Mouse (Mus musculus): ENCODE measurements around the gene Nadk. TPM values are rescaled to one million over a fixed set of nuclear protein-coding genes. Genes with fewer than 3 reads are reported as not detected.

The Nadk gene
- total and polyA plus RNA-seq, 3 experiments = 162 to 204 (median 199) TPM

GRCm38 (mm10) chr4:155596606-155597005, 34.4 kb downstream of the Nadk start:
- no peak overlapping the region for H3K4me3 ChIP-seq (replicated peaks in 1 of 3; ENCODE audit: low read depth in 2 of 3, low read length in 2 of 3, poor library complexity in 1 of 3)
- TF ChIP-seq MAFK (IDR thresholded peaks at IDR 0.05; ENCODE audit: insufficient replicate concordance, low read length) (no peak), BHLHE40 (IDR thresholded peaks at IDR 0.05; ENCODE audit: low read depth, low read length) (no peak)
- peaks cover 0 to 6% of the 10 kb centered on the region in 2 experiments for H3K36me3 ChIP-seq (replicated peaks in 1 of 2; ENCODE audit: control insufficient read depth in 1 of 2, insufficient read depth in 1 of 2, low read length in 1 of 2)
- H3K27ac ChIP-seq (ENCODE audit: insufficient read depth, low read depth) = peak overlapping the region; percentile 24; the same call in 1 of the 2 replicates
- dilution Hi-C loops (cut with MboI; ENCODE audit: extremely low pct_ligation_motif_present, extremely low pct_unique_long_range_greater_than_20kb, low sequenced_read_pairs) (no loop called here), in situ Hi-C loops (cut with MboI; ENCODE audit: low pct_ligation_motif_present, low pct_unique_long_range_greater_than_20kb, low sequenced_read_pairs) (no loop called here)
- H3K4me1 ChIP-seq (ENCODE audit: control insufficient read depth in 1 of 2, insufficient read depth in 2 of 2) = peaks cover 6 to 28% of the 10 kb centered on the region in 2 experiments
- no peaks in the 10 kb centered on the region for H3K9me3 ChIP-seq (replicated peaks; ENCODE audit: low read length)
- no peaks in the 10 kb centered on the region for H3K27me3 ChIP-seq (replicated peaks)
- H3K9ac ChIP-seq (ENCODE audit: insufficient read depth, low read depth) = no peak overlapping the region
- H3K79me2 ChIP-seq (replicated peaks; ENCODE audit: control insufficient read depth, extremely low read depth, insufficient read depth, poor library complexity, severe bottlenecking) = no peaks in the 10 kb centered on the region
- DNase-seq (ENCODE audit: extremely low read depth) = no peak
- no peak overlapping the region for H3K4me2 ChIP-seq (ENCODE audit: insufficient read depth, low read depth, poor library complexity, severe bottlenecking)

- H3K4me1 ChIP-seq (ENCODE audit: control insufficient read depth in 1 of 2, insufficient read depth in 2 of 2) = peaks cover 6 to 40% of the 10 kb centered on the region in 2 experiments
- in situ Hi-C loops (cut with MboI; ENCODE audit: low pct_ligation_motif_present, low pct_unique_long_range_greater_than_20kb, low sequenced_read_pairs) = no loop called here
- no peak for DNase-seq (ENCODE audit: extremely low read depth)
These were observed 36.4 kb downstream of the Nadk start for GRCm38 (mm10) chr4:155598536-155598935.

GRCm38 (mm10) chr4:155599901-155600825, 38.0 kb downstream of the Nadk start:
- Histone ChIP-seq H3K9ac (ENCODE audit: insufficient read depth, low read depth) (peak overlapping the region; percentile 86), H3K27me3 (replicated peaks) (no peaks in the 10 kb centered on the region), H3K79me2 (replicated peaks; ENCODE audit: control insufficient read depth, extremely low read depth, insufficient read depth, poor library complexity, severe bottlenecking) (peaks cover 23% of the 10 kb centered on the region), H3K4me2 (ENCODE audit: insufficient read depth, low read depth, poor library complexity, severe bottlenecking) (peak overlapping the region; percentile 77), H3K36me3 (replicated peaks in 1 of 2; ENCODE audit: control insufficient read depth in 1 of 2, insufficient read depth in 1 of 2, low read length in 1 of 2) (peaks cover 3 to 22% of the 10 kb centered on the region in 2 experiments), H3K27ac (ENCODE audit: insufficient read depth, low read depth) (no peak overlapping the region), H3K9me3 (replicated peaks; ENCODE audit: low read length) (no peaks in the 10 kb centered on the region), H3K4me1 (ENCODE audit: control insufficient read depth in 1 of 2, insufficient read depth in 2 of 2) (peaks cover 6 to 48% of the 10 kb centered on the region in 2 experiments), H3K4me3 (replicated peaks in 1 of 3; ENCODE audit: low read depth in 2 of 3, low read length in 2 of 3, poor library complexity in 1 of 3) (peak overlapping the region; percentile 78 to 93 (median 88))
- in situ Hi-C loops (cut with MboI; ENCODE audit: low pct_ligation_motif_present, low pct_unique_long_range_greater_than_20kb, low sequenced_read_pairs) = no loop called here
- no peak for TF ChIP-seq USF2 (conservative IDR thresholded peaks at IDR 0.05; ENCODE audit: low read depth, low read length)
- TF ChIP-seq KAT2A (IDR thresholded peaks at IDR 0.05; ENCODE audit: insufficient replicate concordance, low read length) = no peak
- TF ChIP-seq EP300 (IDR thresholded peaks at IDR 0.05; ENCODE audit: low read length) = no peak
- TF ChIP-seq MAFK (IDR thresholded peaks at IDR 0.05; ENCODE audit: insufficient replicate concordance, low read length) = 0 out of 2 replicates have a peak, but pooled peaks have one; percentile 15
- no peak for TF ChIP-seq UBTF (IDR thresholded peaks at IDR 0.05; ENCODE audit: low read depth, low read length)
- no peak for TF ChIP-seq ELF1 (IDR thresholded peaks at IDR 0.05; ENCODE audit: low read depth, low read length)
- TF ChIP-seq MAX (IDR thresholded peaks at IDR 0.05; ENCODE audit: low read length) = no peak
- no peak for TF ChIP-seq PAX5 (IDR thresholded peaks at IDR 0.05; ENCODE audit: low read length)
- no peak for TF ChIP-seq ZMIZ1 (IDR thresholded peaks at IDR 0.05; ENCODE audit: low read depth, low read length)
- TF ChIP-seq JUND (conservative IDR thresholded peaks at IDR 0.05; ENCODE audit: low read depth, low read length) = no peak
- TF ChIP-seq ETS1 (conservative IDR thresholded peaks at IDR 0.05; ENCODE audit: low read depth, low read length) = no peak
- TF ChIP-seq CHD2 (IDR thresholded peaks at IDR 0.05; ENCODE audit: low read length) = no peak
- TF ChIP-seq ZNF384 (IDR thresholded peaks at IDR 0.05; ENCODE audit: low read depth, low read length) = peak; percentile 49; the same call in 1 of the 2 replicates
- no peak for TF ChIP-seq ZC3H11A (IDR thresholded peaks at IDR 0.05; ENCODE audit: low read depth, low read length)
- no peak for TF ChIP-seq MXI1 (IDR thresholded peaks at IDR 0.05; ENCODE audit: low read depth, low read length)
- dilution Hi-C loops (cut with MboI; ENCODE audit: extremely low pct_ligation_motif_present, extremely low pct_unique_long_range_greater_than_20kb, low sequenced_read_pairs) = no loop called here
- DNase-seq (ENCODE audit: extremely low read depth) = no peak

More at GRCm38 (mm10) chr4:155598536-155598935, 36.4 kb downstream of the Nadk start:
- peaks cover 17% of the 10 kb centered on the region for H3K79me2 ChIP-seq (replicated peaks; ENCODE audit: control insufficient read depth, extremely low read depth, insufficient read depth, poor library complexity, severe bottlenecking)
- dilution Hi-C loops (cut with MboI; ENCODE audit: extremely low pct_ligation_motif_present, extremely low pct_unique_long_range_greater_than_20kb, low sequenced_read_pairs) = no loop called here
- H3K36me3 ChIP-seq (replicated peaks in 1 of 2; ENCODE audit: control insufficient read depth in 1 of 2, insufficient read depth in 1 of 2, low read length in 1 of 2) = peaks cover 0 to 9% of the 10 kb centered on the region in 2 experiments
- no peak overlapping the region for H3K9ac ChIP-seq (ENCODE audit: insufficient read depth, low read depth)
- no peak overlapping the region for H3K27ac ChIP-seq (ENCODE audit: insufficient read depth, low read depth)
- no peak for TF ChIP-seq POLR2AphosphoS2 (IDR thresholded peaks at IDR 0.05; ENCODE audit: low read depth, low read length)
- no peak for TF ChIP-seq NELFE (IDR thresholded peaks at IDR 0.05; ENCODE audit: low read depth, low read length)
- TF ChIP-seq ZC3H11A (IDR thresholded peaks at IDR 0.05; ENCODE audit: low read depth, low read length) = no peak
- TF ChIP-seq CHD2 (IDR thresholded peaks at IDR 0.05; ENCODE audit: low read length) = no peak
- no peak for TF ChIP-seq POLR2A (IDR thresholded peaks at IDR 0.05; ENCODE audit: low read depth, low read length)
- TF ChIP-seq EP300 (IDR thresholded peaks at IDR 0.05; ENCODE audit: low read length) = no peak
- no peak for TF ChIP-seq RCOR1 (conservative IDR thresholded peaks at IDR 0.05; ENCODE audit: low read depth, low read length)
- no peaks in the 10 kb centered on the region for H3K9me3 ChIP-seq (replicated peaks; ENCODE audit: low read length)
- no peaks in the 10 kb centered on the region for H3K27me3 ChIP-seq (replicated peaks)
- no peak overlapping the region for H3K4me2 ChIP-seq (ENCODE audit: insufficient read depth, low read depth, poor library complexity, severe bottlenecking)
- no peak overlapping the region for H3K4me3 ChIP-seq (replicated peaks in 1 of 3; ENCODE audit: low read depth in 2 of 3, low read length in 2 of 3, poor library complexity in 1 of 3)
